Mouse (Mus musculus) limb, embryonic 15.5 days (tissue): Measurements from ENCODE around the gene Nhlh1. TPM values are rescaled to one million over a fixed set of nuclear protein-coding genes. Genes with fewer than 3 reads are reported as not detected.

ENCODE experiments used
- ATAC-seq: fragments of 200-750 bp; cut with Nextera tagmentation; 2 replicates; pipeline ENCODE4 v1.8.0; 2017; ENCODE audit warnings: low read depth, moderate TSS enrichment; ENCODE audit not compliant: insufficient number of reproducible peaks, low FRiP score, low TSS enrichment
- H3K27ac ChIP-seq: fragments of 300-500 bp; sonication (generic); 2 replicates; pipeline ENCODE4 v1.5.1; 2015; ENCODE audit warnings: moderate library complexity, mild to moderate bottlenecking, inconsistent platforms
- H3K27me3 ChIP-seq: fragments of 300-500 bp; sonication (generic); 2 replicates; pipeline ENCODE4 v1.6.1; 2015; ENCODE audit warnings: inconsistent platforms
- H3K36me3 ChIP-seq: fragments of 300-500 bp; sonication (generic); 2 replicates; pipeline ENCODE4 v1.6.1; 2015; ENCODE audit warnings: inconsistent platforms
- H3K4me1 ChIP-seq: fragments of 300-500 bp; sonication (generic); 2 replicates; pipeline ENCODE4 v1.6.1; 2015; ENCODE audit warnings: inconsistent platforms
- H3K4me2 ChIP-seq: fragments of 300-500 bp; sonication (generic); 2 replicates; pipeline ENCODE4 v1.6.1; 2015; ENCODE audit warnings: mild to moderate bottlenecking, inconsistent platforms
- H3K4me3 ChIP-seq: fragments of 300-500 bp; sonication (generic); 2 replicates; pipeline ENCODE4 v1.5.1; 2015; ENCODE audit warnings: mild to moderate bottlenecking, inconsistent platforms
- H3K9ac ChIP-seq: fragments of 300-500 bp; sonication (generic); 2 replicates; pipeline ENCODE4 v1.6.1; 2015; ENCODE audit warnings: inconsistent platforms
- H3K9me3 ChIP-seq: fragments of 300-500 bp; sonication (generic); 2 replicates; pipeline ENCODE4 v1.6.1; 2016; ENCODE audit warnings: inconsistent platforms
- WGBS: fragments of 180-500 bp; shearing (Covaris S2); methylation state at CpG from one replicate; pipeline ENCODE4 v1.1.7; 2015; 5-methylcytosine and 5-hydroxymethylcytosine counted together
- polyA plus RNA-seq: library from polyadenylated mRNA; unstranded; fragments of >200 nt; fragmentation: Nextera tagmentation; extraction: Ambion mirVana; gene quantifications from 2 replicates; pipeline ENCODE4 v1.2.1, GENCODE M21; 2015

Gene Nhlh1
- polyA plus RNA-seq, 1 experiment from 2014 or later = 0.05 TPM

DNA sequence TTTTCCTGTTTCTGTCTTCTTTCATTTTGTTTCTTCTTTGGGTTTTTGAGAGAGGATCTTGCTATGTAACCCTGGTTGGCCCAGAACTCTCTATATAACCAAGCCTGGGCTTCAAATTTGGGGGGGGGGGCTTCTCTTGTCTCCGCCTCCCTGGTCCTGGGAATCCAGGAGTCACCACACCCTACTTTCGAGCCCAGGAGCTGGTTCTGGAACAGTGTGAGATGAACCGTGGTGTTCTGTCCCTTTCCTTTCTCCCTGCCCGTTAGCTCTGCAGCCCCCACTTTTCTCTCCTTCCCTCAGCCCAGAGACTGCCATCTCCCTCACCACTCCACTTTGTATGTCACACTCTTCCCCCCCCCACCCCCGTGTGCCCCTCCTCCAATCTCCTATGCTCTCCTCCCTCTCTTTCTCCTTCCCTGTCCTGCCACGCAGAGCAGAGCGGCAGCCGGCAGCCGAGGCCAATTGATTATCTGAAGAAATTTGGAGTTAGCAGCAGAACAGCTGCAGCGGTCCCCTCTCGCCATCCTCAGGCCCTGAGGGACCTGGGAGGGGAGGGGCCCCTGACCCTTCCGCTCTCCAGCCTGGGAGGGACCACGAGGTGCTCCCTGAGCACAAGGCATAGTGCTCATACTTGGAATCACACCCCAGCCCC, 8.1 kb downstream of the Nhlh1 start:
- H3K9me3 ChIP-seq = no peaks in the 10 kb centered on the region
- WGBS = 27% methylated on average over 13 of the region's 13 CpGs
- H3K4me3 ChIP-seq = no peak overlapping the region
- H3K4me1 ChIP-seq = peaks cover 28% of the 10 kb centered on the region
- no peak for ATAC-seq
- peaks cover 23% of the 10 kb centered on the region for H3K27me3 ChIP-seq
- H3K9ac ChIP-seq = no peak overlapping the region
- no peak overlapping the region for H3K4me2 ChIP-seq
- no peaks in the 10 kb centered on the region for H3K36me3 ChIP-seq
- no peak overlapping the region for H3K27ac ChIP-seq

- H3K4me1 ChIP-seq = peaks cover 19% of the 10 kb centered on the region
- peaks cover 14% of the 10 kb centered on the region for H3K27me3 ChIP-seq
- H3K9me3 ChIP-seq = no peaks in the 10 kb centered on the region
- no peak overlapping the region for H3K27ac ChIP-seq
- H3K9ac ChIP-seq = no peak overlapping the region
- ATAC-seq = no peak
- H3K4me3 ChIP-seq = no peak overlapping the region
- WGBS = 42% methylated on average over 6 of the region's 6 CpGs
- H3K36me3 ChIP-seq = no peaks in the 10 kb centered on the region
- 0 out of 2 replicates have a peak overlapping the region, but pooled peaks have one; percentile 1 for H3K4me2 ChIP-seq
Observed at GRCm38 (mm10) chr1:172048241-172048734, 9.1 kb downstream of the Nhlh1 start.

GRCm38 (mm10) chr1:172046938-172047337, 10.4 kb downstream of the Nhlh1 start:
- Histone ChIP-seq H3K27me3 (peaks cover 3% of the 10 kb centered on the region; the same call in 1 of the 2 replicates), H3K36me3 (no peaks in the 10 kb centered on the region), H3K27ac (no peak overlapping the region), H3K4me2 (no peak overlapping the region), H3K9ac (no peak overlapping the region), H3K9me3 (no peaks in the 10 kb centered on the region), H3K4me1 (peaks cover 13% of the 10 kb centered on the region; the same call in 1 of the 2 replicates), H3K4me3 (no peak overlapping the region)
- WGBS = 11% methylated on average over 5 of the region's 5 CpGs
- no peak for ATAC-seq

- H3K9ac ChIP-seq = no peak overlapping the region
- no peak overlapping the region for H3K27ac ChIP-seq
- H3K27me3 ChIP-seq = no peaks in the 10 kb centered on the region; the same call in 1 of the 2 replicates
- no peak overlapping the region for H3K4me2 ChIP-seq
- no peaks in the 10 kb centered on the region for H3K9me3 ChIP-seq
- no peak for ATAC-seq
- H3K4me1 ChIP-seq = peaks cover 13% of the 10 kb centered on the region; the same call in 1 of the 2 replicates
- WGBS = 73% methylated on average over 8 of the region's 8 CpGs
- H3K4me3 ChIP-seq = no peak overlapping the region
- no peaks in the 10 kb centered on the region for H3K36me3 ChIP-seq
Observed at GRCm38 (mm10) chr1:172046410-172046809, 11.0 kb downstream of the Nhlh1 start.

DNA sequence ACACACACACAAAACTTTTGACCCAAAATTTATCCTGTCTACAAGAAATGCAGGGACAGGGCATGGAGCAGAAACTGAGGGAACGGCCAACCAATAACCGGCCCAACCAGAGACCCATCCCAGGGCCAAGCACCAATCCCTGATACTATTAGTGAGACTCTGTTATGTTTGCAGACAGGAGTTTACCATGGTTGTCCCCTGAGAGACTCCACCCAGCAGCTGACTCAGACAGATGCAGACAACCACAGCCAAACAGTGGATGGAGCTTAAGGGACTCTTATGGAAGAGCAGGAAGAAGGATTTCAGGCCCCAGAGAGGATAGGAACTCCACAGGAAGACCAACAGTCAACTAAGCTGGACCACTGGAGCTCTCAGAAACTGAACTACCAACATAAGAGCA, 27.5 kb downstream of the Nhlh1 start:
- no peak overlapping the region for H3K9ac ChIP-seq
- no peak overlapping the region for H3K4me2 ChIP-seq
- peaks cover 23% of the 10 kb centered on the region for H3K4me1 ChIP-seq
- 92% methylated on average over 2 of the region's 2 CpGs for WGBS
- ATAC-seq = no peak
- H3K27ac ChIP-seq = no peak overlapping the region
- no peaks in the 10 kb centered on the region for H3K9me3 ChIP-seq
- H3K36me3 ChIP-seq = no peaks in the 10 kb centered on the region
- no peak overlapping the region for H3K4me3 ChIP-seq
- H3K27me3 ChIP-seq = no peaks in the 10 kb centered on the region

DNA sequence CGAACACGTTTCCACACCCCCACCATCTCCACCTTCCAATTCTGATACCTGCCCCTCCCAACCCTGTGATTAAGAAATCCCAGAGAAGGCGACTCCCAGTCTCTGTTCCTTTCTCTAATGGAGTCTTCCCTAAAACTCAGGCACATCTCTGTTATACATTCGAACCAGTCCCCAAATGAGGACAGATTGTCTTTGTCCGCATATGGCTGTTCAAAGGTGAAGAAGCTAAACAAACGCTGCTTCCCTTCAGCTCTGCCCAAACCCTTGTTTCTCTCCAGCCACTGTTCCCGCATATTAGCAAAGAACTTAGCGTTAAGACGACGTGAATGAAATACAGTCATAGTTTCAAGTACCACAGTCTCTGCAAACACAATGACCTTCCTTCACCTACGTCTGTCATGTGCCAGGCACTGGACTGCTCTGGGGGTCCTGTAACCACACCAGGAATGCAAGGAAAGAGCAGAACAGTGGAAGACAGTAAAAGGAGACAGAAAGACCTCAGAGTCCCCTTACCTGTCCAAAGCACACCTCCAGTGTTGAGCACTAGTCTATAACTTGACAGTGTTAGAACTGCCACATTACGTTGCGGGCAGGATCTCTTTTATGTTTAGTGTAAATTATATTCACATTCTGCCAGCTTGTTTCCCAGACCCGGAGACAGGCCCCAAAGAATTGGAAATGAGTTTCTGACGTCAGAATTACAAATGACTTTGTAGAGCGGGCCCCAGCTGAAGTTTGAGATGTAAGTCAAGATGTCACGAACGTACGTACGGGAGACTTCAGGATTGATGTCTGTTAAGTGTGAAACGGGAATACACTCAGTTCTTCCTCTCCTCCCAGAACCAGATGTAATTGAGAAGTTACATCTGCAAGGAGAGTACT, 28.7 kb downstream of the Nhlh1 start, which contains the start of gene Vangl2:
Gene Vangl2, minus strand, starts transcription at position 51 of the 882 bp plus-strand sequence.
- H3K9ac ChIP-seq = peak within 1 kb of the TSS; percentile 69
- H3K4me2 ChIP-seq = peak within 1 kb of the TSS; percentile 68
- no peaks in the 10 kb centered on the region for H3K27me3 ChIP-seq
- H3K36me3 ChIP-seq = no peaks in the 10 kb centered on the region
- WGBS = 57% methylated on average over 21 of the region's 21 CpGs
- H3K4me3 ChIP-seq = peak within 1 kb of the TSS; percentile 59
- peaks cover 33% of the 10 kb centered on the region for H3K4me1 ChIP-seq
- H3K9me3 ChIP-seq = no peaks in the 10 kb centered on the region
- H3K27ac ChIP-seq = peak within 1 kb of the TSS; percentile 93
- no peak for ATAC-seq

GRCm38 (mm10) chr1:172027809-172028102, 29.6 kb downstream of the Nhlh1 start:
- Histone ChIP-seq H3K9ac (peak overlapping the region; percentile 69), H3K27ac (peak overlapping the region; percentile 93), H3K4me2 (peak overlapping the region; percentile 68), H3K4me1 (peaks cover 33% of the 10 kb centered on the region), H3K4me3 (peak overlapping the region; percentile 59), H3K36me3 (no peaks in the 10 kb centered on the region), H3K9me3 (no peaks in the 10 kb centered on the region), H3K27me3 (no peaks in the 10 kb centered on the region)
- WGBS = 7% methylated on average over 10 of the region's 10 CpGs
- ATAC-seq = no peak

GRCm38 (mm10) chr1:172027010-172027808, 30.2 kb downstream of the Nhlh1 start:
- H3K4me1 ChIP-seq = peaks cover 35% of the 10 kb centered on the region
- WGBS = under 1% methylated on average over 40 of the region's 54 CpGs
- no peaks in the 10 kb centered on the region for H3K27me3 ChIP-seq
- peak overlapping the region; percentile 68 for H3K4me2 ChIP-seq
- no peaks in the 10 kb centered on the region for H3K36me3 ChIP-seq
- peak overlapping the region; percentile 93 for H3K27ac ChIP-seq
- peak; percentile 77 for ATAC-seq
- H3K9me3 ChIP-seq = no peaks in the 10 kb centered on the region
- peak overlapping the region; percentile 59 for H3K4me3 ChIP-seq
- H3K9ac ChIP-seq = peak overlapping the region; percentile 69

- WGBS = 2% methylated on average over 23 of the region's 23 CpGs
- peaks cover 41% of the 10 kb centered on the region for H3K4me1 ChIP-seq
- ATAC-seq = peak; percentile 71
Observed at GRCm38 (mm10) chr1:172026201-172026901, 31.0 kb downstream of the Nhlh1 start.

DNA sequence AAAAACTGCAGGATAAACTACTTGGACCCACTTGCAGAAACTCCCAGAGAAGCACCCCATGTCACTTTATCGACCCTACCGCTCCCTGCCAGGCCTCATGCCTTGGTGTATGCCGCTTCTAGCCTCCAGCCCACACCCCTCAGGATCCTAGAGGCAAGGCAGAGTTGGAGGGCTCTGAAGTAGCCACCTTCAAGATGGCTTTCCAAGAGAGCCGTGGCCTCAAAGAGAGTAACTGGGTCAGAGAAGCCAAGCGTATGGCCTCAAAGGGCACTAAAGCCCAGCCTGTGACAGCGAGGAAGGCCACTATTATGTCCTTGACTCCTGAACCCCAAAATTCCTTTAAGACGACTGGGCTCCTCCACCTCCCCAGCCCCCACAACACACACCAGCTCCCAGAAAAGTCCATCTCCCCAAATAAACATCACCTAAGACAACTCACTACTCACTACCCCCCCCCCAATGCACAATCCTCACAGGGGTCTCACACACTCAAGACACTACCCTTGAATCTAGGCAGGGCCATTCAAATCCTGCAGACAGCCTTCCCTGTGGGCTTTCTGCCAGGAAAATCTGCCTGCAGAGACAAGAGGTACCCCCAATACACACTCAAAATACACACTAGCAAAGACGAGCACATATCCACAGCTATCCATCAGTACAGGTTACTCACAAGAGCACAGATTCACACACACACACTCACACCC, 32.0 kb downstream of the Nhlh1 start:
- 46% methylated on average over 8 of the region's 8 CpGs for WGBS
- ATAC-seq = no peak
- peak overlapping the region; percentile 59 for H3K4me3 ChIP-seq
- no peaks in the 10 kb centered on the region for H3K36me3 ChIP-seq
- no peaks in the 10 kb centered on the region for H3K27me3 ChIP-seq
- peaks cover 46% of the 10 kb centered on the region for H3K4me1 ChIP-seq
- 0 out of 2 replicates have a peak overlapping the region, but pooled peaks have one; percentile 69 for H3K9ac ChIP-seq
- no peaks in the 10 kb centered on the region for H3K9me3 ChIP-seq
- peak overlapping the region; percentile 48; the same call in 1 of the 2 replicates for H3K27ac ChIP-seq
- peak overlapping the region; percentile 68 for H3K4me2 ChIP-seq

More at GRCm38 (mm10) chr1:172026201-172026901, 31.0 kb downstream of the Nhlh1 start:
- Histone ChIP-seq H3K9ac (peak overlapping the region; percentile 69), H3K27ac (peak overlapping the region; percentile 93), H3K27me3 (no peaks in the 10 kb centered on the region), H3K4me3 (peak overlapping the region; percentile 59), H3K36me3 (no peaks in the 10 kb centered on the region), H3K4me2 (peak overlapping the region; percentile 68), H3K9me3 (no peaks in the 10 kb centered on the region)
